Mouse (Mus musculus) Patski (cell line): ENCODE results near the gene Tomm34. TPM values are rescaled to one million over a fixed set of nuclear protein-coding genes. Genes with fewer than 3 reads are reported as not detected.

Experiments used
- ATAC-seq: fragments of 100-300 bp; one replicate; pipeline ENCODE4 v1.8.0; 2021
- CTCF ChIA-PET: fragments of 350-600 bp; sonication (Branson Sonifier 250); formaldehyde crosslinking; loops from one replicate; lab custom pipeline; 2022; ENCODE audit warnings: inconsistent platforms; lab: Charles Lee
- POLR2A ChIA-PET: fragments of 350-600 bp; sonication (Branson Sonifier 250); formaldehyde crosslinking; loops from one replicate; lab custom pipeline; 2022; ENCODE audit warnings: antibody characterized with exemption, inconsistent platforms; lab: Charles Lee
- DNase-seq: peaks from one replicate; pipeline ENCODE4 v3.0.0-alpha.2; 2011; ENCODE audit warnings: low read depth, low spot score
- H3K27me3 ChIP-seq: fragments of 371-371 bp; one replicate; pipeline ENCODE4 v1.5.1; 2021
- CTCF ChIP-seq: fragments of 100-300 bp; IDR thresholded peaks from one replicate; pipeline ENCODE4 v1.5.1; 2021
- in situ Hi-C: fragments of 300-500 bp; cut with MboI; formaldehyde crosslinking; loops from 3 replicates; pipeline ENCODE4 v1.11.1; 2018; ENCODE audit warnings: low pct_unique_long_range_greater_than_20kb, mixed read lengths
- polyA plus RNA-seq: library from polyadenylated mRNA; unstranded; gene quantifications from one replicate; pipeline ENCODE4 v1.2.3, GENCODE M21; 2021

Tomm34 gene
- polyA plus RNA-seq, 1 experiment from 2014 or later = 58.3 TPM

DNA sequence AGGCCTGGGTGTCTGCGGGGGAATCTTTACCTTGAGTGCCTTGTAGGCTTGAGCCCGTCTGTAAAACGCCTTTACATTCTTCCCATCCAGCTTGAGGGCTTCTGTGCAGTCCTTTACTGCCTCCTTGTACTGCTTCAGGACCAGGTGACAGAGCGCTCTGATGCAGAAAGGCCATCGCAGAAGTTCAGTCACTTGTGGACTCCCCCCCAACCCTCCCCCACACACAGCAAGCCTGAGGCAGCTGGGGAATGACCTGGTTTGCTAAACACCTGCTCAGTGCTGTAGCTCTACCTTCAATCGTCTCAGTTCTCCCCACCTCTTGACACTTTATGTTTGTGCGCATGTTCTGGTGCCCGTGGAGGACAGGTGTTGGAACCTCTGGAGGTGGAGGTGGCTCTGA lies 16.3 kb downstream of the Tomm34 start:
- H3K27me3 ChIP-seq = no peaks in the 10 kb centered on the region
- DNase-seq (no peak), ATAC-seq (no peak)
- POLR2A ChIA-PET = no interaction called here
- CTCF ChIA-PET = no interaction called here
- no peak for TF ChIP-seq CTCF
- in situ Hi-C loops = no loop called here

DNA sequence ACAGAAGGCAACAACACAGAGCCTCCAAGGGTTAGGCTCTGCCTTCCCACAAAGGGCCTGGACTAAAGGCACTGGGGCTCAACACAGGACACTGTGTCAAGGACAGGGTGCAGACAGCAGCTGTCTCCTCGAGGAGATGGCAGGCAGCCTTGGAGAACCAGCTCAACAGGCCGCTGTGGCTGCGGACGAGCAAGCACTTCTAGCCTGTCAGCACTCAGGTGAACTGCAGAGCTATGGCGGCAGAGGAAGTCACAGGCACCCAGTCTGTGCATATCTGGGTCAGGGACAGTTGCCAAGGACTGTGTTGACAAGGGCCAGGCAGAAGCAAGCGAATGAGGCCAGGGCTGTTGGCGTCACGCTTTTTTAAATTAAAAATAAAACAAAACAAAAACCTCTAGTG lies 17.2 kb downstream of the Tomm34 start:
- CTCF ChIA-PET = no interaction called here
- H3K27me3 ChIP-seq = no peaks in the 10 kb centered on the region
- in situ Hi-C loops = no loop called here
- TF ChIP-seq CTCF = no peak
- ATAC-seq = no peak
- no peak for DNase-seq
- POLR2A ChIA-PET = interaction anchor here (0.6 kb wide), 1 partner anchor 181 kb away, joined by 5 read pairs; no protein-coding TSS in a partner anchor

DNA sequence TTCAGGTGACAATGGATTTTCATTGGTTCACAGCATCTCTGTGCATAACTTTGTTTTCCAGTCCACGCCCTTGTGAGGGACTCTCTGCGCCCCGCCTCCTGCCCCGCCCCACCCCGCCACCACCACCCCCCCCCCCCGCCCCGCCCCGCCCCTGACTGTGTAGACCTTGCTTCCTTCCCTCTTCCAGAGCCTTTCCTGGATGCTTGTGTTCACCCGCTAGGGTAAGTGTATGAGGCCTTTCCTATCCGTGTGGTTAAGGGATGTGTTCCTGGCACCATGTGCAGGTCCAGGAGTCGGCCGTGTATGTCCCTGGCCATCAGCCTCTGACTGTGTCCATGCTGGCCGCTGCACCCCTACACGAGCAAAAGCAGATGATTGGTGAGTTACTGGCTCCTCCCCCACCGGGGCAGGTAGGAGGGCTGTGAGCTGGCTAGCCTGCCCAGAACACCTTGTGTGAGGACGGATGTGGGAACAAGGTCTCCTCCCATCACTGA lies 23.7 kb downstream of the Tomm34 start:
- POLR2A ChIA-PET = no interaction called here
- no peaks in the 10 kb centered on the region for H3K27me3 ChIP-seq
- TF ChIP-seq CTCF = no peak
- in situ Hi-C loops = no loop called here
- no peak for ATAC-seq
- CTCF ChIA-PET = no interaction called here
- no peak for DNase-seq

DNA sequence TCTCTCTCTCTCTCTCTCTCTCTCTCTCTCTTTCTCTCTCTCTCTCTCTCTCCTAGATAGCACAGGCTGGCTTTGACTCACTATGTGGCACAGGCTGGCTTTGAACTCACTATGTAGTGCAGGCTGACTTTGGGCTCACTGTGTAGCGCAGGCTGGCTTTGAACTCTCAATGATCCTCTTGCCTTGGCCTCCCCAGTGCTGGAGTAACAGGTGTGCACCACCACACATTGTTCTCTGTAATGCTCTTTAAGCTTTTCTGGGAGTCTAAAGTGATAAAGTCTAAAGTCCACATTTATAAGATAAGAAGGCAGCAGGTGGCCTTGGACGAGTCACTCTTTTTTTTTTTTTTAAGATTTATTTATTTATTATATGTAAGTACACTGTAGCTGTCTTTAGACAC lies 29.4 kb downstream of the Tomm34 start:
- DNase-seq (no peak), ATAC-seq (no peak)
- no peaks in the 10 kb centered on the region for H3K27me3 ChIP-seq
- TF ChIP-seq CTCF = no peak
- CTCF ChIA-PET = no interaction called here
- POLR2A ChIA-PET = interaction anchor here (0.6 kb wide), 2 partner anchors 65 to 476 kb away, joined by 3 to 4 read pairs; no protein-coding TSS in a partner anchor
- in situ Hi-C loops = no loop called here

DNA sequence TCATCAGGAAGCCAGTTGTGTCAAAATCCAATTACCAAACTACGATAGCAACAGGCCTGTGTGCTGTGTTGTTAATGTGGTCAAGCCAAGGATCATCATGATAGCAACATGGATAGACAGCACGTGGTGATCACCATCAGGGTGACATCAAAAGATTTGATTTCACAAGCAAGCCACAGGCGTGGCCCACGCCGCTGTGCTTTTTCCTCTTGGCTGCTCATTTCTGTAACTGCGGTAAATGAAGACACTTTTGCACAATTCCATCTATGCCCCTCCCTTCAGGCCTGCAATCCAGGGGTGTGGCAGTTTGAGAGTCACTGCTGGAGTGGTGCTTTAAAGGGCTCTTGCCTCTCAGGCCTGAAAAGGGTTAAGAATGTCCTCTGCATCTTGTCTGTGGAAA lies 30.0 kb downstream of the Tomm34 start:
- POLR2A ChIA-PET = interaction anchor here (0.6 kb wide), 1 partner anchor 65 kb away, joined by 3 read pairs; no protein-coding TSS in a partner anchor
- no peak for TF ChIP-seq CTCF

DNA sequence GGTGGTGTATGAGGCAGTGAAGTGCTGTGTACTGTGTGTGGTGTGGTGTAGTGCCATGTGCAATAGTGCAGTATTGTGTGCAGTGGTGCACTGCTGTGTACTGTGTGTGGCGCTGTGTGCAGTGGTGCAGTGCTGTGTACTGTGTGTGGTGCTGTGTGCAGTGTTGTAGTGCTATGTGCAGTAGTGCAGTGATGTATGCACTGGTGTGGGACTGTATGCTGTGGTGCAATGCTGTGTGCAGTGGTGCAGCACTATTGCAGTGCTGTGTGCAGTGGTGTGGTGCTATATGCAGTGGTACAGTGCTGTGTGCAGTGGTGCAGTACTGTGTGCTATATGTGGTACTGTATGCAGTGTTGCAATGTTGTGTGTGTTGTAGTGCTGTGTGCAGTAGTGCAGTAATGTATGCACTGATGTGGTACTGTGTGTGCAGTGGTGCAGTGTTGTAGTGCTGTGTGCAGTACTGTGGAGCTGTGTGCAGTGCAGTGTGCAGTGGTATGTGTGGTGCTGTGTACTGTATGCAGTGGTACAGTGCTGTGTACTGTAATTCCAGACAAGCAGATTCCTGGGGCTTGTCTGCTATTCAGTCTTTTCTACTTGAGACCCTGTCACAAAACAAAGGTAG lies 32.5 kb downstream of the Tomm34 start:
- ATAC-seq (no peak), DNase-seq (no peak)
- H3K27me3 ChIP-seq = no peaks in the 10 kb centered on the region
- ChIA-PET POLR2A (no interaction called here), CTCF (no interaction called here)
- in situ Hi-C loops = no loop called here
- no peak for TF ChIP-seq CTCF

More for the DNA sequence above, 30.0 kb downstream of the Tomm34 start:
- ATAC-seq (no peak), DNase-seq (no peak)
- in situ Hi-C loops = no loop called here
- no peaks in the 10 kb centered on the region for H3K27me3 ChIP-seq
- CTCF ChIA-PET = no interaction called here

DNA sequence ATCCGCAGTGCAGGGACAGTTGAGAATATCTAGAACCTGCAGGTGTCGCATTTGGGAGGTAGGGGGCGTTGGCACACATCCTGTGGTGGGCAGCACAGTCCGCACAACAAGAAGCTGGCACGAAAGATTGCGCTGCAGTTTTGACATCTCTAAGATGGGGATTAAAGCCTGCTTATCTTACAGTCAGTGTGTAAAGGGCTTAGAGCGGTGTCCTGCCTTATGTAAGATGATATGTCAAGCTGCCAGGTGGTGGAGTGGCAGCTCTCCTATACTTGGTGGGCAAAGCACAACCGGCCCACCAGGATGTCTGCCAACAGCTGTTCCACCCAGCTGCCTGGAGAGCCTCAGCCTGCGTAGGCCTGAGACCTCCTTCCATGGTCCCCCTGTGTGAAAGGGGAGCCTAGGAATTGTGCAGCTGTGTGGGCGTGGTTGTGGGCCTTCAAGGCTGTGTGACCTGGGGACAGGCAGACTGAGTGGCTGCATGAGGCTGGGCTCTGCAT lies 34.4 kb downstream of the Tomm34 start:
- ATAC-seq (no peak), DNase-seq (no peak)
- CTCF ChIA-PET = no interaction called here
- H3K27me3 ChIP-seq = no peaks in the 10 kb centered on the region
- TF ChIP-seq CTCF = no peak
- in situ Hi-C loops = no loop called here
- POLR2A ChIA-PET = no interaction called here

DNA sequence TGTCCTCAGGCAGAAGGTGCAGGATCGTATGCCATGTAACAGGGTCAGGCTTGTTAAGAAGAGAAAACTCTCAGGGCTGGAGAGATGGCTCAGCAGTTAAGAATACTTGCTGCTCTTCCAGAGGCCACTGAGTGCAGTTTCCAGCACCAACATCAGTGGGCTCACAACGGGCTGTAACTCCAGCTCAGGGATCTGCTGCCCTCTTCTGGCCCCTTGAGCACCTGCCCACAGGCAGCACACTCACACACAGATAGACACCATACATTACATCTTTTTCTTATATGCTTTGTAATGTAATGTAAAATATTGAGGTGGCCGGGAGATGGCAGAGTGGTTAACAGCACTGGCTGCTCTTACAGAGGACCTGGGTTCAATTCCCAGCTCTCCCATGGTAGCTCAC lies 38.0 kb downstream of the Tomm34 start:
- ChIA-PET POLR2A (no interaction called here), CTCF (no interaction called here)
- in situ Hi-C loops = no loop called here

DNA sequence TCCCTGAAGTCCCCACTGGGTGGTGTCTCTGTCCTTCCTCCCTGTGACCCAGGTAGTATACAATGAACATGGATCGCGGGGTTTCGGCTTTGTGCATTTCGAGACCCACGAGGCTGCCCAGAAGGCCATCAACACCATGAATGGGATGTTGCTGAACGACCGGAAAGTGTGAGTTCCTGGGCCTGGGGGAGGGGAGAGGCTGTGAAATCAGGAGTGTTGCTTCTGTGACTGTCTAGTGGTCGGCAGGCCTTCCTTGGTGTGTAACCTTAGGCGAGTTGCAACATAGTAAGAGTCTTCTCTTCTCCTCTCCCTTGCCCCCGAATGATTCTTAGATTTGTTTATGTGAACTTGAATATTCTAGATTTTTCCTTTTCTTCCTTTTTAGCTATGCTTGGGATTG lies 39.8 kb downstream of the Tomm34 start:
- ATAC-seq (no peak), DNase-seq (no peak)
- in situ Hi-C loops = no loop called here
- H3K27me3 ChIP-seq = no peaks in the 10 kb centered on the region
- POLR2A ChIA-PET = interaction anchor here (1.1 kb wide), 1 partner anchor 10 kb away, joined by 5 read pairs; no protein-coding TSS in a partner anchor
- CTCF ChIA-PET = no interaction called here
- no peak for TF ChIP-seq CTCF

More for the DNA sequence above, 38.0 kb downstream of the Tomm34 start:
- ATAC-seq (no peak), DNase-seq (no peak)
- H3K27me3 ChIP-seq = no peaks in the 10 kb centered on the region
- TF ChIP-seq CTCF = no peak

DNA sequence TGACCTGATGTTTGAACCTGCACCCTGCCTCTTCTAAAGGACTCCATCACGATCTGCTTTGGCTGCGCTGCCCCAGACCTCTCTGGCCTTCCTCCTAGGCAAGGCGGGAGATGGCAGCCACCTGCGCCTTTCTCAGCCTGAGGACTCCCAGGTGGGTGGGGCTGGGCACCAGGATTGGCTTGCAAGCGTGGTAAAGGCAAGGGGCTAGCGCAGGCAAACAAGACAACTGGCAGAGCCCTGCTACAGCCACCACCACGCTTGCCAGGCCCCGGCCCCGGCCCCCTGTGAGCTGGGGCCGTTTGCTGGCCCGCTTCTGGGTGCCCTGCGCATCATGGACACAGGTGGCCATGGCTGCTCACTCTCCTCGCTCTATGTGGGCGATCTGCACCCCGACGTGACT lies 45.8 kb downstream of the Tomm34 start, which contains the start of gene Pabpc1l:
Pabpc1l (plus strand) TSS at position 301 of the 400 bp plus-strand sequence.
- in situ Hi-C loops = no loop called here
- DNase-seq = no peak
- ChIA-PET POLR2A (no interaction called here), CTCF (no interaction called here)
- no peaks in the 10 kb centered on the region for H3K27me3 ChIP-seq
- no peak for ATAC-seq
- TF ChIP-seq CTCF = no peak

DNA sequence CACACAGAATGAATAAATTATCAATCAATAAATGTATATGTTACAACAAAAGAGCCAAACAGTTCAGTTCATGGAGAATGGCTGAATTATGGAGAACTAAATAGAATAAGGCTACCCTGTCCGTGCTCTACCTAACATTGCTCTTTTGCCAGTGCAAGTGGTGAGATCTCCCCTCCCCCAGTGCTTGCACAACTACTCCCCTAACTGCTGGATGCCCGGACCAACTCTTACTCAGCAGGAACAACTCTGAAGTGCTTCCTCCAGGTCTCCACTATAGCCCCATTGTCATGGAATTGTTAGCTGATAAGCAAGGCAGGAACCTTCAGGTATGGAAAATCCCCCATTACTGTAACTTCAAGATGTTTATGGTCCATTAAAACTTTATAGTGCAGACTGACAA lies 48.9 kb downstream of the Tomm34 start:
- ChIA-PET POLR2A (no interaction called here), CTCF (no interaction called here)
- no peak for TF ChIP-seq CTCF
- ATAC-seq = no peak
- H3K27me3 ChIP-seq = no peaks in the 10 kb centered on the region
- in situ Hi-C loops = no loop called here
- no peak for DNase-seq

DNA sequence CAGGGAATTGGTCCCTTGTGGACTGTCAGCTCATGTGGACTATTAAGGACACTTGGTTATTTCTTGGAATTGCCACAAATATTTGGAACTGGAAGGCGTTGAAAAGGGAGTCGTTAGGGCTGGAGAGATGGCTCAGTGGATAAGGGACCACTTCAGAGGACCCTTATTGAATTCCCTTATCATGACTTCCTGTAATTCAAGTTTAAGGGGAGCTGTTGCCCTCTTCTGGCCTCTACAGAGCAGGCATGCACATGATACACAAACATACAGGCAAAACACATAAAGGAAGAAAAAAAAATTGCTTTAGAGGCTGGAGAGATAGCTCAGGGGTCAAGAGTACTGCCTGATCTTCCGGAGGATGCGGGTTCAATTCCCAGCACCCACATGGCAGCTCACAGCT lies 51.0 kb downstream of the Tomm34 start:
- no peak for TF ChIP-seq CTCF
- ATAC-seq = no peak
- CTCF ChIA-PET = no interaction called here
- in situ Hi-C loops = no loop called here
- no peak for DNase-seq
- POLR2A ChIA-PET = no interaction called here
- no peaks in the 10 kb centered on the region for H3K27me3 ChIP-seq
